Mouse (Mus musculus) erythroblast, embryonic 14.5 days (primary cell): ENCODE results near the gene Rab33b.

Experiments used
- GATA1 ChIP-seq: IDR thresholded peaks from 2 replicates; pipeline ENCODE4 v1.6.1; 2012; ENCODE audit warnings: low read length, inconsistent platforms, mixed read lengths
- TAL1 ChIP-seq: IDR thresholded peaks from 3 replicates; pipeline ENCODE4 v1.6.1; 2012; ENCODE audit warnings: low read length, inconsistent platforms, mixed read lengths

GRCm38 (mm10) chr3:51499876-51500275 lies 16.2 kb downstream of the Rab33b start:
- TF ChIP-seq GATA1: no peak
- TF ChIP-seq TAL1: no peak
